In the genomic region with DNA sequence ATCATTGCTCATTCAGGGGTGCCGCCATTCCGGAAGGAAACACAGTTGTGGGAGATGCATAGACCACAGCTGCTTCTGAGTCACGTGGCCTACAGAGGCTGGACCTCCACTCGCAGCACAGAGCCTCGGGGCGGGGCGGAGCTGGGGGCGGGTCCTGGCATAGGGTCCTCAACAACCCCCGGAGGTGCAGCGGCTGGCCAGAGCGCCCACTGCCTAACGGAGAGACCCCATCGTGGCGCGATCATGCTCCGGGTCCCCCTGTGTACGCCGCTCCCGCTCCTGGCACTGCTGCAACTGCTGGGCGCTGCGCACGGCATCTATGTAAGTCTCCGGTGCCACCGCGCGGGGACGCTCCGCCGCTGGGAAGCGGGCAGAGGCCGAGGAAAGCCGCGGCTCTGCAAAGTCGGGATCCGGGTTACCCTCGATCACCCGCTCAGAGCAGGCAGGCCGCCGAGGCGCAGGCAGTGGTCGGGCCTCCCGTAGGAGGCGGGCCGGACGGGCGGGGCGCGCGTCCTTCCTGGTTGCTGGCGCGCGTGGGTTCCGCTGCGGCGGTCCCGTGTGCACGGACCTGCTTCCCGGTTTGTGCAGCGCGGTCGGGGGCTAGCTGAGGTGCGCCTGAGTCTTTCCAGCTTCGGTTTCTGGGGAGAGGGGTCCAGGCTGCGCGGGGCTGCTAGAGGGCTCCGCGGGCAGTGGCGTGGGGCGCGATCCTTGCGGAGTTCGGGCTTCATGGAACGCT, we compare ENCODE assay signal across 8 mouse cellular contexts. TPM values are rescaled to one million over a fixed set of nuclear protein-coding genes. Genes with fewer than 3 reads are reported as not detected.
DNase-seq lines count a peak whose midpoint lies in the region; ATAC-seq and TF ChIP-seq lines count a peak whose summit lies in the region.

A gene (plus strand): TSS at position 128 of the 736 bp plus-strand sequence.
A gene (plus strand): TSS at position 157 of the 736 bp plus-strand sequence.

- H3K9ac ChIP-seq in hindbrain, embryonic 13.5 days: peak within 1 kb of the TSS; percentile 87

- peak within 1 kb of the TSS; percentile 91 for H3K27ac ChIP-seq in hindbrain, embryonic 13.5 days

- H3K4me2 ChIP-seq in hindbrain, embryonic 13.5 days: peak within 1 kb of the TSS; percentile 81

- CTCF ChIA-PET in Patski (lab: Charles Lee): interaction anchor here (1.2 kb wide), 1 partner anchor 15 kb away, joined by 3 read pairs; no protein-coding TSS in a partner anchor

- H3K36me3 ChIP-seq in hindbrain, embryonic 13.5 days: peaks cover 23% of the 10 kb centered on the region

- peaks cover 11% of the 10 kb centered on the region; the same call in 1 of the 2 replicates for H3K9me3 ChIP-seq in hindbrain, embryonic 13.5 days

- no peak for DNase-seq in Patski (ENCODE audit: low read depth, low spot score)
- peak; percentile 77 for DNase-seq in cerebellum, postnatal 14 days
- peak; percentile 61 to 68 for DNase-seq in frontal cortex, postnatal 14 days (ENCODE audit: low spot score in 2 of 2)
- peak; percentile 73 to 76 for DNase-seq in layer of hippocampus, postnatal 14 days (ENCODE audit: low spot score in 2 of 2)
- DNase-seq in lung, postnatal 10 days: peak; percentile 91
- peak; percentile 62 for DNase-seq in ovary, postnatal 14 days (ENCODE audit: low spot score)
- peak; percentile 88 for DNase-seq in thymus, postnatal 14 days

- ATAC-seq in Patski: peak; percentile 86
- ATAC-seq in hindbrain, embryonic 13.5 days (ENCODE audit: low FRiP score): peak; percentile 98

- in situ Hi-C loops in Patski (cut with MboI; ENCODE audit: low pct_unique_long_range_greater_than_20kb): no loop called here

- no peak for TF ChIP-seq CTCF in Patski (IDR thresholded peaks at IDR 0.05)

- peaks cover 12% of the 10 kb centered on the region for H3K4me1 ChIP-seq in hindbrain, embryonic 13.5 days (replicated peaks)

- POLR2A ChIA-PET in Patski (lab: Charles Lee): no interaction called here

- 0% methylated on average over 73 of the region's 73 CpGs for WGBS in hindbrain, embryonic 13.5 days

- H3K27me3 ChIP-seq in Patski: no peaks in the 10 kb centered on the region
- H3K27me3 ChIP-seq in hindbrain, embryonic 13.5 days: no peaks in the 10 kb centered on the region

- peak within 1 kb of the TSS; percentile 84 for H3K4me3 ChIP-seq in hindbrain, embryonic 13.5 days

RNA-seq across cellular contexts. Expression of the first gene that starts in this region (rescaled TPM):
- polyA plus RNA-seq in Patski (2021): 66.2 TPM
- 27.0 and 29.1 TPM in 2 replicates for polyA plus RNA-seq in hindbrain, embryonic 13.5 days (2015; fragmentation: Nextera tagmentation; extraction: Ambion mirVana)
- 10 to 100 TPM; 25.2 to 27.6 TPM for total RNA-seq in layer of hippocampus, postnatal 14 days (2021)

RNA-seq across cellular contexts. Expression of the second gene that starts in this region (rescaled TPM):
- 5.7 TPM for polyA plus RNA-seq in Patski (2021)
- polyA plus RNA-seq in hindbrain, embryonic 13.5 days (2015; fragmentation: Nextera tagmentation; extraction: Ambion mirVana): 7.7 and 9.7 TPM in 2 replicates
- 1 to 10 TPM; 8.9 to 9.4 TPM for total RNA-seq in layer of hippocampus, postnatal 14 days (2021)
